Mouse (Mus musculus): ENCODE measurements at regions not wholly inside any gene's neighbourhood (a gene's known extent, or its start where the extent isn't known, plus 50 kb on each side); places are given as distances from the start of the nearest gene placed in this dataset.

GRCm38 (mm10) chr1:121034761-121035393, 297.5 kb downstream of the Insig2 start:
- no peak for DNase-seq (ENCODE audit: extremely low spot score in 1 of 2, low spot score in 1 of 2)

- no peak for DNase-seq (ENCODE audit: extremely low spot score in 1 of 2, low spot score in 1 of 2)
Observed at GRCm38 (mm10) chr1:121046581-121046980, 285.8 kb downstream of the Insig2 start.

GRCm38 (mm10) chr1:121047406-121047805, 285.0 kb downstream of the Insig2 start:
- DNase-seq (ENCODE audit: extremely low spot score in 1 of 2, low spot score in 1 of 2), result peak; percentile 41 to 47

- no peak for DNase-seq (ENCODE audit: extremely low spot score in 1 of 2, low spot score in 1 of 2)
Observed at GRCm38 (mm10) chr1:121049684-121050083, 282.7 kb downstream of the Insig2 start.

- no peak for DNase-seq (ENCODE audit: extremely low spot score in 1 of 2, low spot score in 1 of 2)
Observed at GRCm38 (mm10) chr1:121050695-121051495, 281.5 kb downstream of the Insig2 start.

GRCm38 (mm10) chr1:121051496-121052119, 280.8 kb downstream of the Insig2 start:
- DNase-seq (ENCODE audit: extremely low spot score in 1 of 2, low spot score in 1 of 2), result no peak

GRCm38 (mm10) chr1:121052120-121052501, 280.3 kb downstream of the Insig2 start:
- DNase-seq (ENCODE audit: extremely low spot score in 1 of 2, low spot score in 1 of 2), result no peak

GRCm38 (mm10) chr1:121053692-121054091, 278.7 kb downstream of the Insig2 start:
- DNase-seq (ENCODE audit: extremely low spot score in 1 of 2, low spot score in 1 of 2), result peak in 1 of 2 experiments; percentile 10

GRCm38 (mm10) chr1:121074569-121074968, 257.8 kb downstream of the Insig2 start:
- no peak for DNase-seq (ENCODE audit: extremely low spot score in 1 of 2, low spot score in 1 of 2)

- DNase-seq (ENCODE audit: extremely low spot score in 1 of 2, low spot score in 1 of 2), result no peak
Observed at GRCm38 (mm10) chr1:121082839-121083238, 249.6 kb downstream of the Insig2 start.

- DNase-seq (ENCODE audit: extremely low spot score in 1 of 2, low spot score in 1 of 2), result peak; percentile 9 to 23
Observed at GRCm38 (mm10) chr1:121085101-121085727, 247.2 kb downstream of the Insig2 start.

- DNase-seq (ENCODE audit: extremely low spot score in 1 of 2, low spot score in 1 of 2), result peak; percentile 17 to 44
Observed at GRCm38 (mm10) chr1:121087124-121087887, 245.1 kb downstream of the Insig2 start.

GRCm38 (mm10) chr1:121090628-121091027, 241.8 kb downstream of the Insig2 start:
- DNase-seq (ENCODE audit: extremely low spot score in 1 of 2, low spot score in 1 of 2), result no peak

GRCm38 (mm10) chr1:121092870-121093269, 239.5 kb downstream of the Insig2 start:
- no peak for DNase-seq (ENCODE audit: extremely low spot score in 1 of 2, low spot score in 1 of 2)

GRCm38 (mm10) chr1:121096551-121097550, 235.5 kb downstream of the Insig2 start:
- DNase-seq (ENCODE audit: extremely low spot score in 1 of 2, low spot score in 1 of 2), result peak in 1 of 2 experiments; percentile 50

GRCm38 (mm10) chr1:121111776-121112344, 220.5 kb downstream of the Insig2 start:
- no peak for DNase-seq (ENCODE audit: extremely low spot score in 1 of 2, low spot score in 1 of 2)

- DNase-seq (ENCODE audit: extremely low spot score in 1 of 2, low spot score in 1 of 2), result no peak
Observed at GRCm38 (mm10) chr1:121112464-121112863, 219.9 kb downstream of the Insig2 start.

GRCm38 (mm10) chr1:121116626-121117025, 215.8 kb downstream of the Insig2 start:
- DNase-seq (ENCODE audit: extremely low spot score in 1 of 2, low spot score in 1 of 2), result no peak

- no peak for DNase-seq (ENCODE audit: extremely low spot score in 1 of 2, low spot score in 1 of 2)
Observed at GRCm38 (mm10) chr1:121123436-121123835, 209.0 kb downstream of the Insig2 start.

All from frontal cortex, adult 2 months (tissue).